Mouse (Mus musculus) midbrain, embryonic 14.5 days (tissue): ENCODE data around the gene Ston2. TPM values are rescaled to one million over a fixed set of nuclear protein-coding genes. Genes with fewer than 3 reads are reported as not detected.
A peak's percentile ranks its signal among the peaks of the same experiment; 100 is the strongest.

Experiments
- ATAC-seq: fragments of 200-750 bp; cut with Nextera tagmentation; 2 replicates; pipeline ENCODE4 v1.8.0; 2017; ENCODE audit warnings: moderate number of reproducible peaks, moderate library complexity; ENCODE audit not compliant: low FRiP score, low TSS enrichment
- DNase-seq: peaks from one replicate; pipeline ENCODE4 v3.0.0-alpha.2; 2015
- H3K27ac ChIP-seq: fragments of 300-500 bp; sonication (generic); replicated peaks from 2 replicates; pipeline ENCODE4 v1.5.1; 2014; ENCODE audit warnings: mild to moderate bottlenecking, low read depth, low read length, moderate library complexity
- H3K27me3 ChIP-seq: fragments of 300-500 bp; sonication (generic); 2 replicates; pipeline ENCODE4 v1.6.1; 2014; ENCODE audit warnings: low read length, control low read depth, mixed read lengths; ENCODE audit not compliant: control insufficient read depth, insufficient read depth
- H3K36me3 ChIP-seq: fragments of 300-500 bp; sonication (generic); 2 replicates; pipeline ENCODE4 v1.6.1; 2014; ENCODE audit warnings: low read length, control low read depth; ENCODE audit not compliant: control insufficient read depth, insufficient read depth
- H3K4me1 ChIP-seq: fragments of 300-500 bp; sonication (generic); 2 replicates; pipeline ENCODE4 v1.6.1; 2014; ENCODE audit warnings: mild to moderate bottlenecking, antibody characterized with exemption, low read length, control low read depth; ENCODE audit not compliant: control insufficient read depth, insufficient read depth
- H3K4me2 ChIP-seq: fragments of 300-500 bp; sonication (generic); 2 replicates; pipeline ENCODE4 v1.6.1; 2014; ENCODE audit warnings: mild to moderate bottlenecking, low read length, moderate library complexity
- H3K4me3 ChIP-seq: fragments of 300-500 bp; sonication (generic); replicated peaks from 2 replicates; pipeline ENCODE4 v1.5.1; 2014; ENCODE audit warnings: low read depth, low read length
- H3K9ac ChIP-seq: fragments of 300-500 bp; sonication (generic); replicated peaks from 2 replicates; pipeline ENCODE4 v1.6.1; 2014; ENCODE audit warnings: mild to moderate bottlenecking, low read length, moderate library complexity
- H3K9me3 ChIP-seq: fragments of 300-500 bp; sonication (generic); 2 replicates; pipeline ENCODE4 v1.6.1; 2016; ENCODE audit warnings: low read length, control low read depth, mixed read lengths; ENCODE audit not compliant: control insufficient read depth
- WGBS: fragments of 180-500 bp; shearing (Covaris S2); extraction: QIAGEN DNeasy Blood & Tissue Kit; methylation state at CpG from one replicate; pipeline ENCODE4 v1.1.7; 2014; 5-methylcytosine and 5-hydroxymethylcytosine counted together
- polyA plus RNA-seq: library from polyadenylated mRNA; unstranded; fragments of >200 nt; fragmentation: Nextera tagmentation; extraction: Ambion mirVana; gene quantifications from 2 replicates; pipeline ENCODE4 v1.2.1, GENCODE M21; 2014

Ston2 gene
- polyA plus RNA-seq, 1 experiment from 2014 or later: 5.0 TPM

- ATAC-seq (no peak), DNase-seq (no peak)
- Histone ChIP-seq H3K27ac (no peak overlapping the region), H3K9me3 (no peaks in the 10 kb centered on the region), H3K27me3 (no peaks in the 10 kb centered on the region), H3K4me3 (no peak overlapping the region), H3K9ac (no peak overlapping the region), H3K4me2 (no peak overlapping the region), H3K4me1 (no peaks in the 10 kb centered on the region), H3K36me3 (no peaks in the 10 kb centered on the region)
- WGBS: 92% methylated on average over 15 of the region's 15 CpGs
Observed at GRCm38 (mm10) chr12:91734246-91735027, 53.8 kb downstream of the Ston2 start.

DNA sequence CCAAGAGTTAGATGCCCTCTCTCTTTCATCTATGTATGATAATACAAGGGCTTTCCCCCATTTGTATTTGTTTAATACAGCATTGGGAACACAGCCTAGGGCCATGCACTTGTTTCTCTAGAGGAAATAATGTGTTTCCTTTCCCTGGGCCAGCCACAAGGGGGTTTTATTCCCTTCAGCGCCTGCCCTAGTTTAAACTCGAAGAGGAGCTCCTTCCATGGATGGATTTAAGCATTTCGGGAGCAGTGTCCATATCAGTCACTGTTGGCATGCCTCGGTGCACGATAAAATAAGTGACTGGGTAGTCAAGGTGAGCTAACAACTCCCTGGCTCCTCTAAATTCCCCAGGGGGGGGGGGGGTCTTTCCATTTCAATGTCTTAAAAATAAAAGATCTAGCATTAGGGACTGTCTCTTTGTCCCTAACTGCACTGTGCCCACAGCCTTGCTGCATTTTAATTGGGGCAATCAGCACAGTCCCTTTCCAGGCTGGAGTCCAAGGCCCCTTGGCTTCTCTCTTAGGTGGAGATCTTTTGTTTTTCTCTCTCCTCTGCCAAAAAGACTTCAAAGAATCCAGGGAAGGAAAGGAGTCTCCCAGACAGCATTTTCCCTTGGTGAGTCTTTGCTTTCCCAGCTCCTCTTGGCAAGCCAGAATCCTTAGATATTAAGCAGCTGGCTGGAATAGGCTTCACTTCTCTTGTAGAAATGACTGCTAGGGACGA, 55.3 kb downstream of the Ston2 start:
- no peaks in the 10 kb centered on the region for H3K27me3 ChIP-seq
- H3K4me1 ChIP-seq: no peaks in the 10 kb centered on the region
- H3K4me2 ChIP-seq: no peak overlapping the region
- no peak overlapping the region for H3K27ac ChIP-seq
- H3K9me3 ChIP-seq: no peaks in the 10 kb centered on the region
- ATAC-seq (no peak), DNase-seq (peak; percentile 27)
- H3K9ac ChIP-seq: no peak overlapping the region
- H3K4me3 ChIP-seq: no peak overlapping the region
- no peaks in the 10 kb centered on the region for H3K36me3 ChIP-seq
- 71% methylated on average over 6 of the region's 6 CpGs for WGBS

DNA sequence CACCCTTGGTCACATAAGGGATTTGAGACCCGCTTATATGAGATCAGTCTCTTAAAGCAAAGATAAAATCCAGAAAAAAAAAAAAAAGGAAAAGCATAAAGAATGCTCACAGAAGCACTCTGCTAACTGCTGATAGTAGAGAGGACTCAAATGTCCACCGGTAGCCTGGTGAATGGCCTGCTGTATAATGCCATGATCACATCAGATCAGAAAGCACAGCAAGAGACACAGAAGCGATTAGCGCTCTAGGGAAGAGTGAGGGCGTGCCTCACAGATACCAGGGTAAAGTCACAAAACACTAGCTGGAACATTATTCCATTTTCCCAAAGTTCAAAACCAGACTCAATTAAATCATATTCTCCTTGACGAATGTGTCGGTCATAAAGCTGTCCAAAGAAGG, 62.0 kb downstream of the Ston2 start:
- no peak for ATAC-seq
- no peak overlapping the region for H3K4me3 ChIP-seq
- H3K9ac ChIP-seq: no peak overlapping the region

GRCm38 (mm10) chr12:91723912-91724311, 64.3 kb downstream of the Ston2 start:
- no peak overlapping the region for H3K4me2 ChIP-seq
- H3K4me1 ChIP-seq: no peaks in the 10 kb centered on the region
- no peak overlapping the region for H3K27ac ChIP-seq
- H3K9me3 ChIP-seq: no peaks in the 10 kb centered on the region
- ATAC-seq (no peak), DNase-seq (no peak)
- WGBS: 79% methylated on average over 6 of the region's 6 CpGs
- no peak overlapping the region for H3K9ac ChIP-seq
- H3K36me3 ChIP-seq: no peaks in the 10 kb centered on the region
- no peak overlapping the region for H3K4me3 ChIP-seq
- H3K27me3 ChIP-seq: no peaks in the 10 kb centered on the region

More for the DNA sequence above, 62.0 kb downstream of the Ston2 start:
- Histone ChIP-seq H3K4me1 (no peaks in the 10 kb centered on the region), H3K27me3 (no peaks in the 10 kb centered on the region), H3K27ac (no peak overlapping the region), H3K9me3 (no peaks in the 10 kb centered on the region), H3K36me3 (no peaks in the 10 kb centered on the region), H3K4me2 (no peak overlapping the region)
- no peak for DNase-seq
- 86% methylated on average over 7 of the region's 7 CpGs for WGBS

- Histone ChIP-seq H3K4me3 (no peak overlapping the region), H3K36me3 (no peaks in the 10 kb centered on the region), H3K9ac (no peak overlapping the region), H3K9me3 (no peaks in the 10 kb centered on the region), H3K27me3 (no peaks in the 10 kb centered on the region), H3K4me2 (no peak overlapping the region), H3K27ac (no peak overlapping the region), H3K4me1 (no peaks in the 10 kb centered on the region)
- WGBS: 83% methylated on average over 7 of the region's 7 CpGs
- ATAC-seq (no peak), DNase-seq (no peak)
Observed at GRCm38 (mm10) chr12:91719134-91719533, 69.1 kb downstream of the Ston2 start.

GRCm38 (mm10) chr12:91715686-91716085, 72.5 kb downstream of the Ston2 start:
- 81% methylated on average over 6 of the region's 6 CpGs for WGBS
- H3K9me3 ChIP-seq: no peaks in the 10 kb centered on the region
- no peaks in the 10 kb centered on the region for H3K36me3 ChIP-seq
- no peak overlapping the region for H3K4me3 ChIP-seq
- H3K9ac ChIP-seq: no peak overlapping the region
- no peak for DNase-seq
- no peak for ATAC-seq
- H3K27me3 ChIP-seq: no peaks in the 10 kb centered on the region
- no peak overlapping the region for H3K27ac ChIP-seq
- H3K4me2 ChIP-seq: no peak overlapping the region
- H3K4me1 ChIP-seq: no peaks in the 10 kb centered on the region

- DNase-seq (no peak), ATAC-seq (no peak)
- 98% methylated on average over 7 of the region's 7 CpGs for WGBS
- Histone ChIP-seq H3K4me1 (no peaks in the 10 kb centered on the region), H3K36me3 (no peaks in the 10 kb centered on the region), H3K9me3 (no peaks in the 10 kb centered on the region), H3K27me3 (no peaks in the 10 kb centered on the region), H3K4me3 (no peak overlapping the region), H3K9ac (no peak overlapping the region), H3K27ac (no peak overlapping the region), H3K4me2 (no peak overlapping the region)
Observed at GRCm38 (mm10) chr12:91713358-91713757, 74.8 kb downstream of the Ston2 start.

- Histone ChIP-seq H3K9me3 (no peaks in the 10 kb centered on the region), H3K27ac (no peak overlapping the region), H3K4me2 (no peak overlapping the region), H3K4me1 (no peaks in the 10 kb centered on the region), H3K4me3 (no peak overlapping the region), H3K36me3 (no peaks in the 10 kb centered on the region), H3K27me3 (no peaks in the 10 kb centered on the region), H3K9ac (no peak overlapping the region)
- ATAC-seq: no peak
- no peak for DNase-seq
- WGBS: 90% methylated on average over 4 of the region's 4 CpGs
Observed at GRCm38 (mm10) chr12:91711655-91712054, 76.5 kb downstream of the Ston2 start.

GRCm38 (mm10) chr12:91710876-91711275, 77.3 kb downstream of the Ston2 start:
- DNase-seq: peak; percentile 6
- H3K4me1 ChIP-seq: no peaks in the 10 kb centered on the region
- H3K9me3 ChIP-seq: no peaks in the 10 kb centered on the region
- no peaks in the 10 kb centered on the region for H3K27me3 ChIP-seq
- H3K4me2 ChIP-seq: no peak overlapping the region
- no peak for ATAC-seq
- H3K9ac ChIP-seq: no peak overlapping the region
- no peak overlapping the region for H3K27ac ChIP-seq
- no peaks in the 10 kb centered on the region for H3K36me3 ChIP-seq
- no peak overlapping the region for H3K4me3 ChIP-seq
- WGBS: 33% methylated on average over 3 of the region's 3 CpGs
